Mouse (Mus musculus): ENCODE data around the gene Taf9b. TPM values are rescaled to one million over a fixed set of nuclear protein-coding genes. Genes with fewer than 3 reads are reported as not detected.

The Taf9b gene
- polyA plus RNA-seq, 1 experiment from 2014 or later = 21.0 TPM

GRCm38 (mm10) chrX:106189356-106189755 lies 31.6 kb downstream of the Taf9b start:
- Histone ChIP-seq H3K4me3 (ENCODE audit: low read depth, low read length) (peak overlapping the region; percentile 60), H3K36me3 (ENCODE audit: control insufficient read depth, insufficient read depth, low read length) (no peaks in the 10 kb centered on the region), H3K4me2 (peak overlapping the region; percentile 68), H3K27me3 (ENCODE audit: control insufficient read depth, insufficient read depth, low read length) (no peaks in the 10 kb centered on the region), H3K4me1 (ENCODE audit: control insufficient read depth, insufficient read depth, low read length) (0 out of 2 replicates have a peak, but pooled peaks cover 3% of the 10 kb centered on the region), H3K27ac (ENCODE audit: low read depth, low read length) (no peak overlapping the region), H3K9ac (ENCODE audit: low read depth, low read length) (peak overlapping the region; percentile 47; the same call in 1 of the 2 replicates), H3K9me3 (replicated peaks; ENCODE audit: control insufficient read depth, low read length) (no peaks in the 10 kb centered on the region)
- no peak for ATAC-seq (replicated peaks; ENCODE audit: insufficient number of reproducible peaks, low FRiP score, low TSS enrichment)
- WGBS (ENCODE audit: insufficient replicate concordance) = 36% methylated on average over 5 of the region's 5 CpGs

GRCm38 (mm10) chrX:106187737-106188136 lies 33.2 kb downstream of the Taf9b start:
- Histone ChIP-seq H3K36me3 (ENCODE audit: control insufficient read depth, insufficient read depth, low read length) (no peaks in the 10 kb centered on the region), H3K9ac (ENCODE audit: low read depth, low read length) (peak overlapping the region; percentile 80)
- ATAC-seq (replicated peaks; ENCODE audit: insufficient number of reproducible peaks, low FRiP score, low TSS enrichment) = no peak

GRCm38 (mm10) chrX:106186713-106187649 lies 34.0 kb downstream of the Taf9b start, which contains the start of gene Pgk1:
TSS of gene Pgk1 (plus strand) at chrX:106187100.
- H3K9me3 ChIP-seq (replicated peaks; ENCODE audit: control insufficient read depth, low read length) = no peaks in the 10 kb centered on the region
- H3K4me2 ChIP-seq = peak within 1 kb of the TSS; percentile 68
- 0 out of 2 replicates have a peak, but pooled peaks cover 3% of the 10 kb centered on the region for H3K4me1 ChIP-seq (ENCODE audit: control insufficient read depth, insufficient read depth, low read length)
- 10% methylated on average over 55 of the region's 55 CpGs for WGBS (ENCODE audit: insufficient replicate concordance)
- peak within 1 kb of the TSS; percentile 80 for H3K9ac ChIP-seq (ENCODE audit: low read depth, low read length)
- no peaks in the 10 kb centered on the region for H3K27me3 ChIP-seq (ENCODE audit: control insufficient read depth, insufficient read depth, low read length)
- H3K36me3 ChIP-seq (ENCODE audit: control insufficient read depth, insufficient read depth, low read length) = no peaks in the 10 kb centered on the region
- H3K4me3 ChIP-seq (ENCODE audit: low read depth, low read length) = peak within 1 kb of the TSS; percentile 60
- H3K27ac ChIP-seq (ENCODE audit: low read depth, low read length) = peak within 1 kb of the TSS; percentile 90
- peak; percentile 96 for ATAC-seq (replicated peaks; ENCODE audit: insufficient number of reproducible peaks, low FRiP score, low TSS enrichment)

More at GRCm38 (mm10) chrX:106187737-106188136, 33.2 kb downstream of the Taf9b start:
- 18% methylated on average over 12 of the region's 12 CpGs for WGBS (ENCODE audit: insufficient replicate concordance)
- H3K4me2 ChIP-seq = peak overlapping the region; percentile 68
- 0 out of 2 replicates have a peak, but pooled peaks cover 3% of the 10 kb centered on the region for H3K4me1 ChIP-seq (ENCODE audit: control insufficient read depth, insufficient read depth, low read length)
- no peaks in the 10 kb centered on the region for H3K27me3 ChIP-seq (ENCODE audit: control insufficient read depth, insufficient read depth, low read length)
- H3K4me3 ChIP-seq (ENCODE audit: low read depth, low read length) = peak overlapping the region; percentile 60
- no peaks in the 10 kb centered on the region for H3K9me3 ChIP-seq (replicated peaks; ENCODE audit: control insufficient read depth, low read length)
- peak overlapping the region; percentile 86 for H3K27ac ChIP-seq (ENCODE audit: low read depth, low read length)

GRCm38 (mm10) chrX:106185706-106186105 lies 35.3 kb downstream of the Taf9b start:
- no peaks in the 10 kb centered on the region for H3K27me3 ChIP-seq (ENCODE audit: control insufficient read depth, insufficient read depth, low read length)
- no peak overlapping the region; the same call in 1 of the 2 replicates for H3K4me2 ChIP-seq
- H3K36me3 ChIP-seq (ENCODE audit: control insufficient read depth, insufficient read depth, low read length) = no peaks in the 10 kb centered on the region
- H3K9me3 ChIP-seq (replicated peaks; ENCODE audit: control insufficient read depth, low read length) = no peaks in the 10 kb centered on the region
- no peak overlapping the region for H3K4me3 ChIP-seq (ENCODE audit: low read depth, low read length)
- 0 out of 2 replicates have a peak overlapping the region, but pooled peaks have one; percentile 5 for H3K9ac ChIP-seq (ENCODE audit: low read depth, low read length)
- H3K27ac ChIP-seq (ENCODE audit: low read depth, low read length) = peak overlapping the region; percentile 90
- 27% methylated on average over 5 of the region's 5 CpGs for WGBS (ENCODE audit: insufficient replicate concordance)
- H3K4me1 ChIP-seq (ENCODE audit: control insufficient read depth, insufficient read depth, low read length) = 0 out of 2 replicates have a peak, but pooled peaks cover 3% of the 10 kb centered on the region
- no peak for ATAC-seq (replicated peaks; ENCODE audit: insufficient number of reproducible peaks, low FRiP score, low TSS enrichment)

GRCm38 (mm10) chrX:106184279-106184678 lies 36.7 kb downstream of the Taf9b start:
- no peak for ATAC-seq (replicated peaks; ENCODE audit: insufficient number of reproducible peaks, low FRiP score, low TSS enrichment)
- H3K27ac ChIP-seq (ENCODE audit: low read depth, low read length) = no peak overlapping the region
- no peak overlapping the region for H3K9ac ChIP-seq (ENCODE audit: low read depth, low read length)
- H3K36me3 ChIP-seq (ENCODE audit: control insufficient read depth, insufficient read depth, low read length) = no peaks in the 10 kb centered on the region
- WGBS (ENCODE audit: insufficient replicate concordance) = 24% methylated on average over 4 of the region's 4 CpGs
- H3K4me2 ChIP-seq = no peak overlapping the region
- no peaks in the 10 kb centered on the region for H3K9me3 ChIP-seq (replicated peaks; ENCODE audit: control insufficient read depth, low read length)
- no peak overlapping the region for H3K4me3 ChIP-seq (ENCODE audit: low read depth, low read length)
- H3K4me1 ChIP-seq (ENCODE audit: control insufficient read depth, insufficient read depth, low read length) = 0 out of 2 replicates have a peak, but pooled peaks cover 3% of the 10 kb centered on the region
- no peaks in the 10 kb centered on the region for H3K27me3 ChIP-seq (ENCODE audit: control insufficient read depth, insufficient read depth, low read length)

- H3K9me3 ChIP-seq (replicated peaks; ENCODE audit: control insufficient read depth, low read length) = no peaks in the 10 kb centered on the region
- H3K4me1 ChIP-seq (ENCODE audit: control insufficient read depth, insufficient read depth, low read length) = no peaks in the 10 kb centered on the region
- no peak overlapping the region for H3K4me2 ChIP-seq
- no peak overlapping the region for H3K27ac ChIP-seq (ENCODE audit: low read depth, low read length)
- H3K4me3 ChIP-seq (ENCODE audit: low read depth, low read length) = no peak overlapping the region
- WGBS (ENCODE audit: insufficient replicate concordance) = 55% methylated on average over 9 of the region's 9 CpGs
- ATAC-seq (replicated peaks; ENCODE audit: insufficient number of reproducible peaks, low FRiP score, low TSS enrichment) = no peak
- no peak overlapping the region for H3K9ac ChIP-seq (ENCODE audit: low read depth, low read length)
- no peaks in the 10 kb centered on the region for H3K27me3 ChIP-seq (ENCODE audit: control insufficient read depth, insufficient read depth, low read length)
- H3K36me3 ChIP-seq (ENCODE audit: control insufficient read depth, insufficient read depth, low read length) = no peaks in the 10 kb centered on the region
These were observed 44.6 kb downstream of the Taf9b start for GRCm38 (mm10) chrX:106176331-106176730.

- H3K36me3 ChIP-seq (ENCODE audit: control insufficient read depth, insufficient read depth, low read length) = no peaks in the 10 kb centered on the region
- peak overlapping the region; percentile 55 for H3K4me2 ChIP-seq
- no peak overlapping the region for H3K9ac ChIP-seq (ENCODE audit: low read depth, low read length)
- no peak for ATAC-seq (replicated peaks; ENCODE audit: insufficient number of reproducible peaks, low FRiP score, low TSS enrichment)
- whole genome bisulfite sequencing (ENCODE audit: insufficient replicate concordance) = 56% methylated on average over 5 of the region's 6 CpGs
- no peaks in the 10 kb centered on the region for H3K27me3 ChIP-seq (ENCODE audit: control insufficient read depth, insufficient read depth, low read length)
- no peaks in the 10 kb centered on the region for H3K4me1 ChIP-seq (ENCODE audit: control insufficient read depth, insufficient read depth, low read length)
- H3K4me3 ChIP-seq (ENCODE audit: low read depth, low read length) = peak overlapping the region; percentile 36
- H3K9me3 ChIP-seq (replicated peaks; ENCODE audit: control insufficient read depth, low read length) = no peaks in the 10 kb centered on the region
- H3K27ac ChIP-seq (ENCODE audit: low read depth, low read length) = no peak overlapping the region
These were observed 49.2 kb downstream of the Taf9b start for GRCm38 (mm10) chrX:106171853-106172154.

GRCm38 (mm10) chrX:106171106-106171852 lies 49.7 kb downstream of the Taf9b start:
- Histone ChIP-seq H3K36me3 (ENCODE audit: control insufficient read depth, insufficient read depth, low read length) (no peaks in the 10 kb centered on the region), H3K4me2 (peak overlapping the region; percentile 55), H3K4me3 (ENCODE audit: low read depth, low read length) (peak overlapping the region; percentile 36), H3K27ac (ENCODE audit: low read depth, low read length) (no peak overlapping the region), H3K9me3 (replicated peaks; ENCODE audit: control insufficient read depth, low read length) (no peaks in the 10 kb centered on the region), H3K4me1 (ENCODE audit: control insufficient read depth, insufficient read depth, low read length) (no peaks in the 10 kb centered on the region), H3K9ac (ENCODE audit: low read depth, low read length) (0 out of 2 replicates have a peak overlapping the region, but pooled peaks have one; percentile 58), H3K27me3 (ENCODE audit: control insufficient read depth, insufficient read depth, low read length) (no peaks in the 10 kb centered on the region)
- ATAC-seq (replicated peaks; ENCODE audit: insufficient number of reproducible peaks, low FRiP score, low TSS enrichment) = no peak
- 21% methylated on average over 18 of the region's 18 CpGs for WGBS (ENCODE audit: insufficient replicate concordance)
